Mouse (Mus musculus) v-Abl transformed pro-B cells (cell line): Measurements from ENCODE around the gene Acot7.
"Not testable (repeated sequence)": the region's sequence is repeated elsewhere in the genome, so short reads cannot be mapped to it uniquely, and the experiment has no call there.

Source experiments
- in situ Hi-C, 2 experiments: fragments of 400-800 bp; cut with MboI; formaldehyde crosslinking; loops; one replicate each; pipeline ENCODE4 v1.15.1; 2025; ENCODE audit not compliant: unreplicated experiment in 2 of 2

Acot7 gene

GRCm38 (mm10) chr4:152224156-152224555 lies 46.2 kb downstream of the Acot7 start:
- in situ Hi-C loops = no loop called here

- in situ Hi-C loops = no loop called here
Measured at GRCm38 (mm10) chr4:152226901-152227486, 49.1 kb downstream of the Acot7 start.

GRCm38 (mm10) chr4:152227749-152228527 lies 50.0 kb downstream of the Acot7 start:
- in situ Hi-C loops = no loop called here

GRCm38 (mm10) chr4:152230331-152230730 lies 52.4 kb downstream of the Acot7 start:
- in situ Hi-C loops = not testable (repeated sequence)

- in situ Hi-C loops = no loop called here
Measured at GRCm38 (mm10) chr4:152231326-152231725, 53.4 kb downstream of the Acot7 start.

GRCm38 (mm10) chr4:152232411-152232903 lies 54.5 kb downstream of the Acot7 start:
- in situ Hi-C loops = no loop called here

- in situ Hi-C loops = no loop called here
Measured at GRCm38 (mm10) chr4:152239974-152240373, 62.0 kb downstream of the Acot7 start.

GRCm38 (mm10) chr4:152243241-152243891 lies 65.4 kb downstream of the Acot7 start:
- in situ Hi-C loops = no loop called here

GRCm38 (mm10) chr4:152243969-152244368 lies 66.0 kb downstream of the Acot7 start:
- in situ Hi-C loops = no loop called here

- in situ Hi-C loops = no loop called here
Measured at GRCm38 (mm10) chr4:152244545-152245522, 66.9 kb downstream of the Acot7 start.

- in situ Hi-C loops = no loop called here
Measured at GRCm38 (mm10) chr4:152246011-152246410, 68.1 kb downstream of the Acot7 start.

- in situ Hi-C loops = no loop called here
Measured at GRCm38 (mm10) chr4:152247195-152247594, 69.3 kb downstream of the Acot7 start.

- in situ Hi-C loops = no loop called here
Measured at GRCm38 (mm10) chr4:152250615-152251014, 72.7 kb downstream of the Acot7 start.

GRCm38 (mm10) chr4:152253183-152253759 lies 75.3 kb downstream of the Acot7 start:
- in situ Hi-C loops = no loop called here

- in situ Hi-C loops = no loop called here
Measured at GRCm38 (mm10) chr4:152257070-152257469, 79.1 kb downstream of the Acot7 start.

- in situ Hi-C loops = no loop called here
Measured at GRCm38 (mm10) chr4:152260451-152260850, 82.5 kb downstream of the Acot7 start.

- in situ Hi-C loops = no loop called here
Measured at GRCm38 (mm10) chr4:152262187-152262586, 84.3 kb downstream of the Acot7 start.

GRCm38 (mm10) chr4:152263089-152263488 lies 85.2 kb downstream of the Acot7 start:
- in situ Hi-C loops = no loop called here

- in situ Hi-C loops = no loop called here
Measured at GRCm38 (mm10) chr4:152263512-152264176, 85.7 kb downstream of the Acot7 start.

- in situ Hi-C loops = no loop called here
Measured at GRCm38 (mm10) chr4:152264177-152264530, 86.2 kb downstream of the Acot7 start.
